Mouse (Mus musculus) ES-E14 (cell line): Measurements from ENCODE around the gene D630023F18Rik. TPM values are rescaled to one million over a fixed set of nuclear protein-coding genes. Genes with fewer than 3 reads are reported as not detected.

Experiments
- DNase-seq: peaks from one replicate; pipeline ENCODE4 v3.0.0-alpha.2; 2013; ENCODE audit warnings: low read depth, low spot score
- H3K27ac ChIP-seq: 2 replicates; pipeline ENCODE4 v1.5.1; 2012; ENCODE audit warnings: low read depth, mild to moderate bottlenecking, low read length, moderate library complexity, mixed read lengths; ENCODE audit not compliant: poor library complexity, insufficient read depth, severe bottlenecking
- H3K36me3 ChIP-seq: 2 replicates; pipeline ENCODE4 v1.6.1; 2012; ENCODE audit warnings: mild to moderate bottlenecking, low read length, moderate library complexity, mixed read lengths; ENCODE audit not compliant: control insufficient read depth, poor library complexity, insufficient read depth, severe bottlenecking
- H3K4me1 ChIP-seq, 2 experiments: fragments of 150-350 bp in 1 of 2; sonication (generic) in 1 of 2; 2 replicates each; pipeline ENCODE4 v1.6.1; 2012; ENCODE audit warnings: low read length in 2 of 2, mild to moderate bottlenecking in 1 of 2, mixed read lengths in 1 of 2; ENCODE audit not compliant: control insufficient read depth in 2 of 2, insufficient read depth in 2 of 2, poor library complexity in 1 of 2
- H3K4me3 ChIP-seq, 2 experiments: fragments of 150-350 bp in 1 of 2; sonication (generic) in 1 of 2; 2 replicates each; pipeline ENCODE4 v1.5.1; 2012; ENCODE audit warnings: low read length in 2 of 2, low read depth in 1 of 2, mild to moderate bottlenecking in 1 of 2, mixed read lengths in 1 of 2; ENCODE audit not compliant: insufficient read depth in 1 of 2, poor library complexity in 1 of 2, severe bottlenecking in 1 of 2
- H3K9ac ChIP-seq: 2 replicates; pipeline ENCODE4 v1.6.1; 2012; ENCODE audit warnings: low read depth, mild to moderate bottlenecking, low read length, mixed read lengths; ENCODE audit not compliant: poor library complexity, insufficient read depth, severe bottlenecking
- H3K9me3 ChIP-seq: fragments of 150-350 bp; sonication (generic); 2 replicates; pipeline ENCODE4 v1.6.1; 2012; ENCODE audit warnings: low read depth, mild to moderate bottlenecking, low read length; ENCODE audit not compliant: control insufficient read depth, insufficient read depth
- CHD2 ChIP-seq: IDR thresholded peaks from 2 replicates; pipeline ENCODE4 v1.6.1; 2014; ENCODE audit warnings: mild to moderate bottlenecking, low read depth, low read length, inconsistent platforms
- HCFC1 ChIP-seq: IDR thresholded peaks from 2 replicates; pipeline ENCODE4 v1.6.1; 2012; ENCODE audit warnings: low read length, inconsistent platforms, borderline replicate concordance; ENCODE audit not compliant: insufficient read depth
- MAFK ChIP-seq: IDR thresholded peaks from 2 replicates; pipeline ENCODE4 v1.6.1; 2014; ENCODE audit warnings: mild to moderate bottlenecking, low read depth, low read length, inconsistent platforms; ENCODE audit not compliant: insufficient read depth
- ZC3H11A ChIP-seq: IDR thresholded peaks from 2 replicates; pipeline ENCODE4 v1.6.1; 2012; ENCODE audit warnings: low read depth, mild to moderate bottlenecking, inconsistent platforms, low read length, borderline replicate concordance
- ZNF384 ChIP-seq: IDR thresholded peaks from 2 replicates; pipeline ENCODE4 v1.6.1; 2012; ENCODE audit warnings: low read depth, low read length, inconsistent platforms
- in situ Hi-C, 2 experiments: fragments of 600-800 bp; cut with MboI; formaldehyde crosslinking; loops; one replicate each; pipeline ENCODE4 v1.15.1; 2025; ENCODE audit warnings: low sequenced_read_pairs in 2 of 2, inconsistent platforms in 1 of 2; ENCODE audit not compliant: unreplicated experiment in 2 of 2
- total RNA-seq: library from RNA; depleted of rRNA; stranded (reverse); fragments of 300-350 nt; gene quantifications from 2 replicates; pipeline ENCODE4 v1.2.3, GENCODE M21; 2012

The D630023F18Rik gene
- total RNA-seq, 1 experiment = 4.7 TPM

DNA sequence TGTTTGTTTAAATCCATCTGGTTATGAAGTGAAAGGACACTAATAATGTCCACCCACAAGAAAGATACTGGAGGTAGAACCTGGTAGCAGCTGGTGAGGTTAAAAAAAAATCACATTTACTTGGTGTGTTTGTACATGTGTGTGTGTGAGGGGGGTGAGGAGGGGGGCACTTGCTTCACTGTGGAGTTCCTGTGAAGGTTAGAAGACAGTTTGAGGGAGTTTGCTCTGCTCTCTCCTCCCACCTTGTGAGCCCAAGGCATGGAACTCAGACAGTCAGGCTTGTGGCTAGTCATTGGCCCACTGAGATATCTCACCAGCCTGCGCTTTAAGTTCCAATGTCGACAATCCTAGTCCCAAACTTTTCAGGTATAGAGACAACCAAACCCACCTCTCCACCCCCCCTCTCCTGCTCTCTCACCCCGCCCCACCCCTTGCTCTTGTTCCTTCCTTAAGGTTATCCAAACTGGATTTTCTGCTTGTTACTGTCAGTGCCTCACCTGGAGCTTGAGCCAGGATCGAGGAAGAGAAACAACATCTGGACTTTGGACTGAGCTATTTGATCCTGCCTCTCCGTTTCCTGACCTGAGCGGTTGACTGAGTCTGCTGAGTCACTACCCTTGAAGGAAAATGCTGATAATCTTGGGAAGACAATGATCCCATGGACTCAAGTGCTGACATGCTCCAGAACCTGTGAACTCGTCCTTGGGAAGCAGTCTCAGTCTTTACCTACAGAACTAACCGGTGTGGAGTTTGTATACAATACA, 4.7 kb downstream of the D630023F18Rik start:
- no peak overlapping the region for H3K4me3 ChIP-seq
- H3K36me3 ChIP-seq = no peaks in the 10 kb centered on the region
- H3K4me1 ChIP-seq = no peaks in the 10 kb centered on the region
- H3K9me3 ChIP-seq = no peaks in the 10 kb centered on the region
- in situ Hi-C loops = no loop called here
- H3K27ac ChIP-seq = no peak overlapping the region
- H3K9ac ChIP-seq = no peak overlapping the region
- TF ChIP-seq MAFK (peak; percentile 42; the same call in 1 of the 2 replicates), ZNF384 (no peak)
- no peak for DNase-seq

DNA sequence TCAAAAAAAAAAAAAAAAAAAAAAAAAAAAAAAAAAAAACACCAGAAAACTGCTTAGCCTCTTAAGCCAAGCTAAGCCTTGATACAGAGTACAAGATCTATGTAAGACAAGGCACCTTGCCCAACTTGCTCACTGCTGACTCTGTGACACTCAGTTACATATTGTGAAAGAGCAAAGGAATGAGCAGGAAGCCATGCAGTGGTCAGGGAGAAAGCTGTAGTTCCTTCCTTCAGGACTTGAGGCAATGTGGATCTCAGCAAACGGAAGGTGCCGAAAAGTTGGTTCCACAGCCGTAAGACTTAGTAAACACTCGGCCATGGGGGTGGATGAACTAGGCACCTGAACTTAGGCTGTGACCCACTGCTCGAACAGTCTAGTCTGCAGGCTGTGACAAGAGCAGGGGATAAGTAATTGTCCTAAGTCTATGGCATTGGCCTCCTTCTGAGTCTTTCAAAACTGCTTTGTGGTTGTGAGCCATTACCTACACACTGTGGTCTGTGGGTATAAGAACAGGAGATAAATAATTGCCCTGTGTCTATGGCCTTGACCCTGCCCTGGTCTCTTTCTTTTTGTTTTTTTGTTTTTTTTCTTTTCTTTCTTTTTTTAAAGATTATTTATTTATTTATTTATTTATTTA, 9.4 kb downstream of the D630023F18Rik start:
- peaks cover 2 to 8% of the 10 kb centered on the region in 2 experiments; a peak in 2 of 4 replicates for H3K4me1 ChIP-seq
- no peak overlapping the region for H3K9ac ChIP-seq
- DNase-seq = no peak
- H3K27ac ChIP-seq = no peak overlapping the region
- in situ Hi-C loops = no loop called here
- TF ChIP-seq ZNF384 (no peak), HCFC1 (no peak), CHD2 (no peak), ZC3H11A (no peak), MAFK (no peak)
- H3K9me3 ChIP-seq = no peaks in the 10 kb centered on the region
- H3K4me3 ChIP-seq = no peak overlapping the region
- H3K36me3 ChIP-seq = no peaks in the 10 kb centered on the region

DNA sequence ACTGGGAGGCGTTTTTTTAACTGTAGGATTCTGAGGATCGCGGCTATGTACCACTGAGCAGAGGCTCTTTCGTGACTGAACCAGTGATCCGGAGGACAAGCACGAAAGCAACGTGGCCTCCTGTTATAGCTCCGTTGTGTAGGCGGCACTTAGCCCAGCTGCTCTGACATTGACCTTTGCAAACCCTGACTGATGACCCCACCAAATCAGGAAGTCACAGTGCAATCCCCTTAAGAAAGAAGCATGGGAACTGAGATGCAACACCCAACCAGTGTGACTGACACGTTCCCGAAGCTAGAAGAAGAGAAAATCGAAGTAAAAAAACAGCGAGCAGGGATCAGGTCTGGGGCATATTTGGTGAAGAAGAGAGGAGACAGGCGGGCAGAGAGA, 10.2 kb downstream of the D630023F18Rik start:
- Histone ChIP-seq H3K9me3 (no peaks in the 10 kb centered on the region), H3K36me3 (no peaks in the 10 kb centered on the region; the same call in 1 of the 2 replicates), H3K27ac (no peak overlapping the region), H3K4me3 (peak overlapping the region; percentile 4 to 13; a peak in 1 of 4 replicates), H3K4me1 (peaks cover 2 to 8% of the 10 kb centered on the region in 2 experiments; a peak in 2 of 4 replicates), H3K9ac (peak overlapping the region; percentile 7; the same call in 1 of the 2 replicates)
- TF ChIP-seq CHD2 (no peak), ZC3H11A (no peak), ZNF384 (no peak)
- in situ Hi-C loops = no loop called here
- DNase-seq = no peak

DNA sequence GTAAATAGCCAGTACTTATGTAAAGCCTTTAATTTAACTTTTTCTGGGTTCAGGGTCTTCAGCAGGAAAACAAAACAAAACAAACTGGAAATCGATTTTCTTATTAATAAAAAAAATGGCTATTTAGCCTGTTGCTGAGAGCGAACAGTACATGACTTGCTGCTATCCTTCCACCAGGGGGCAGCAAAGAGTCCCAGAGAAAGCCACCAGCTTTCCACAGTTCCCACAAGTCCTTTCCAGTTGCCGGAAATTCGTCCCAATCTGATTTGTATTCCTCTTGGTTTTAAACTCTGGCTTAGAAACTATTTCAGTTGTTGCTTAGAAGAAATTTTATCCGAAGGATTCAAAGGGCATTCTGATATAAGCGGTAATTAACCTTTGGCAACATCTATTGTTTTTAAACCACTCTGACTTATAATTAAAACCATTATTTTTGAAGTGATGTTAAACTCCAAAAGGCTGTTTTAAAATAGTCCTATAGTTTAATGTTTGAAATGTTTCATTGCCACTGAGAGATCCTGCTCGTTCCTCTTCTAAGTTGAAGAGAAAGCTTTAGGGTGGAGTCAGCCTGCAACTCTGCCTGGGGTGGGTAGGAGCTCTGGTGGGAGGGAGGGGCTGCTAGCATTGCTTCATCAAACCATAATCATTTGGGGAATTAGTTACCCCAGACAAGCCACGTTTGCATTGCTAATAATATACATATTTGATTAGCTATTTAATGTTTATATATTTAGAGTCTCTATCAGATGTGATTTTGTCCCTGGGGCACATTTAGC, 10.8 kb downstream of the D630023F18Rik start:
- in situ Hi-C loops = no loop called here
- Histone ChIP-seq H3K36me3 (no peaks in the 10 kb centered on the region; the same call in 1 of the 2 replicates), H3K9me3 (no peaks in the 10 kb centered on the region), H3K9ac (no peak overlapping the region; the same call in 1 of the 2 replicates), H3K4me1 (peaks cover 2 to 8% of the 10 kb centered on the region in 2 experiments; a peak in 2 of 4 replicates), H3K4me3 (peak overlapping the region in 1 of 2 experiments; percentile 37; a peak in 2 of 4 replicates), H3K27ac (no peak overlapping the region)
- no peak for TF ChIP-seq CHD2
- TF ChIP-seq HCFC1 = no peak
- TF ChIP-seq ZNF384 = peak; percentile 33; the same call in 1 of the 2 replicates
- TF ChIP-seq ZC3H11A = 0 out of 2 replicates have a peak, but pooled peaks have one; percentile 15
- no peak for TF ChIP-seq MAFK
- peak; percentile 88 for DNase-seq
